Mouse (Mus musculus) neural tube, embryonic 12.5 days (tissue): ENCODE measurements at regions not wholly inside any gene's neighbourhood (a gene's known extent, or its start where the extent isn't known, plus 50 kb on each side); places are given as distances from the start of the nearest gene placed in this dataset. TPM values are rescaled to one million over a fixed set of nuclear protein-coding genes. Genes with fewer than 3 reads are reported as not detected.

Experiments
- ATAC-seq: fragments of 200-750 bp; cut with Nextera tagmentation; 2 replicates; pipeline ENCODE4 v1.8.0; 2017; ENCODE audit warnings: low read depth, mild to moderate bottlenecking, moderate TSS enrichment, moderate library complexity; ENCODE audit not compliant: low FRiP score
- H3K27ac ChIP-seq: fragments of 300-500 bp; sonication (generic); 2 replicates; pipeline ENCODE4 v1.5.1; 2016
- H3K27me3 ChIP-seq: fragments of 300-500 bp; sonication (generic); replicated peaks from 2 replicates; pipeline ENCODE4 v1.6.1; 2016; ENCODE audit warnings: mild to moderate bottlenecking
- H3K36me3 ChIP-seq: fragments of 300-500 bp; sonication (generic); 2 replicates; pipeline ENCODE4 v1.6.1; 2016; ENCODE audit warnings: mild to moderate bottlenecking
- H3K4me1 ChIP-seq: fragments of 300-500 bp; sonication (generic); 2 replicates; pipeline ENCODE4 v1.6.1; 2016
- H3K4me2 ChIP-seq: fragments of 300-500 bp; sonication (generic); replicated peaks from 2 replicates; pipeline ENCODE4 v1.6.1; 2016; ENCODE audit warnings: mild to moderate bottlenecking
- H3K4me3 ChIP-seq: fragments of 300-500 bp; sonication (generic); 2 replicates; pipeline ENCODE4 v1.5.1; 2016
- H3K9ac ChIP-seq: fragments of 300-500 bp; sonication (generic); 2 replicates; pipeline ENCODE4 v1.6.1; 2016; ENCODE audit warnings: mild to moderate bottlenecking
- H3K9me3 ChIP-seq: fragments of 300-500 bp; sonication (generic); 2 replicates; pipeline ENCODE4 v1.6.1; 2016; ENCODE audit warnings: mild to moderate bottlenecking
- WGBS: fragments of 180-500 bp; shearing (Covaris S2); methylation state at CpG from one replicate; pipeline ENCODE4 v1.1.7; 2016; 5-methylcytosine and 5-hydroxymethylcytosine counted together
- microRNA counts: library from miRNA; unstranded; fragments of <30 nt; microRNA quantifications from one replicate; lab custom pipeline; 2017
- microRNA-seq: library from miRNA; unstranded; fragments of <30 nt; microRNA quantifications from one replicate; pipeline ENCODE4, GENCODE M21; 2017

GRCm38 (mm10) chrX:103563531-103564246 lies 66.7 kb upstream of the Zcchc13 start:
- H3K9ac ChIP-seq = no peak overlapping the region
- no peak overlapping the region for H3K27ac ChIP-seq
- H3K27me3 ChIP-seq = no peaks in the 10 kb centered on the region
- H3K36me3 ChIP-seq = no peaks in the 10 kb centered on the region
- no peaks in the 10 kb centered on the region for H3K9me3 ChIP-seq
- no peak overlapping the region for H3K4me2 ChIP-seq
- no peak overlapping the region for H3K4me3 ChIP-seq
- WGBS = 38% methylated on average over 8 of the region's 8 CpGs
- ATAC-seq = peak; percentile 97
- H3K4me1 ChIP-seq = no peaks in the 10 kb centered on the region

DNA sequence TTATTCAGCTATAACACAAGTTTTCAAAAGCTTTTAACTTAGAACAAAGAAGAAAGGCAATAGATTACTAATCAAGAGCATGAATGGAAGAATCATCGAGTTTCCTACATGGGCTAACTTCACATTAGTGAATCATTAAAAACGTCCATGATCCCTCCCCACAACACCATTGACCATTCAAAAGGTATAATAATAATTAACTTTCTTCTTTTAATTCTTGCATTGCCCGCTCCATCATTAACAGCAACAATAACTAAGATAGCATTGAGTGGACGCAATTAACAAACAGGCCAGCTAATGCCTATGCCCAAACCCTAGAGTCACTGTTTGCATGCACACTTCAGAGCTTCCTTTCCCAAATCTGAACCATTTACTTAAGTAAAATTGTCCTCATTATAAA lies 57.0 kb upstream of the Zcchc13 start:
- 82% methylated on average over 4 of the region's 4 CpGs for WGBS
- Histone ChIP-seq H3K9ac (no peak overlapping the region), H3K27me3 (no peaks in the 10 kb centered on the region), H3K4me2 (no peak overlapping the region), H3K4me1 (no peaks in the 10 kb centered on the region), H3K9me3 (no peaks in the 10 kb centered on the region), H3K36me3 (no peaks in the 10 kb centered on the region), H3K4me3 (no peak overlapping the region), H3K27ac (no peak overlapping the region)
- no peak for ATAC-seq

DNA sequence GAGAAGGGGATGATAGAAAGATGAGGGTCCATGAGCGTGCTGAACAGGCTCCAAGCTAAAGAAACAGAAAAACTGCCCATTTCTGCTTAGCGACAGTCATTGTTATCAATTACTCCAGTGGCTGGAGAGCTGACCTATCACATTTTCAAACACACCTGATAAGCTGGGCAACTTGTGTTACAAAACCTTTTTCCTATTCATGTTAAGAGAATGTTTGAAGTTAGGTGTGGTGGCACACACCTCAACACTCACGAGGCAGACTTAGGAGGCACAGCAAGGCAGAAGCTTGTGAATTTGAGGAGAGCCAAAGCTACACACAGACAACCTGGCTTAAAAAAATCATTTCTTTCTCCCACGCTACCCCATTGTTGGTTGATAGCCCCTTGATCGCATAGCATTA lies 50.9 kb upstream of the Zcchc13 start:
- Histone ChIP-seq H3K27ac (no peak overlapping the region), H3K4me1 (no peaks in the 10 kb centered on the region), H3K9me3 (no peaks in the 10 kb centered on the region), H3K4me2 (no peak overlapping the region), H3K27me3 (no peaks in the 10 kb centered on the region), H3K36me3 (no peaks in the 10 kb centered on the region), H3K9ac (no peak overlapping the region), H3K4me3 (no peak overlapping the region)
- WGBS = 91% methylated on average over 5 of the region's 5 CpGs
- ATAC-seq = no peak

MicroRNA genes in the stretch of these regions (microRNA counts, 519-probe panel; counts per million panel counts)
- microRNA mmu-miR-374 (lab: Ali Mortazavi, UCI) (4,058 counts per million, percentile 76 among the panel's probes with 10 or more counts), microRNA mmu-miR-421 (lab: Ali Mortazavi, UCI) (342 counts per million, percentile 67 among the panel's probes with 10 or more counts)

Small RNA genes lying in the stretch of these regions (microRNA-seq; reads per million reads assigned to microRNA genes)
- gene Mir374b (not detected), gene Mir374c (not detected), gene Mir421 (523 reads per million, percentile 72 among the genes with 10 or more reads in this experiment)
